Mouse (Mus musculus): Measurements from ENCODE around the gene Kcnq5.

DNA sequence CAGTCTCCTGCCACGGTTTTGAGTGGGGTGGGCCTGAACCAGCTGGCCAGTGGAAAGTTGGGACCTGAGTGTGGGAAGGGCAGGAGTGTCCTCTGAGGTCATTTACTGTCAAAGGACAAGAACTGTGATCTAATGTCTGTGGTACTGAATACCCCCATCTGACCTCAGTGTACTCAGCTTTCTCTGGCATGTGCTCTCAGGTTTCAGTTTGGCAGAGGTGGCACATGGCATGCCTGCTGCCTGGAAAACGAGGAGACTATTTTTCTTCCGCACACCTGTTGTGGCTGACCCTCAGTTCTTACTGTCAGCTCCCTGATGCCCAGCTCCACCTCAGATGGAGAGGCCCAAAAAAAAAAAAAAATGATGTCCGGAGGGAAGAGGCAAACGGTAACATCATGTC lies 475.5 kb downstream of the Kcnq5 start:
- no peak for TF ChIP-seq CTCF (IDR thresholded peaks at IDR 0.05; ENCODE audit: borderline replicate concordance, insufficient read depth, low read depth, low read length)
- TF ChIP-seq POLR2A (IDR thresholded peaks at IDR 0.05; ENCODE audit: borderline replicate concordance, insufficient read depth, low read length), result no peak
